Mouse (Mus musculus) stomach, embryonic 16.5 days (tissue): ENCODE measurements around the gene Fam171b. TPM values are rescaled to one million over a fixed set of nuclear protein-coding genes. Genes with fewer than 3 reads are reported as not detected.

Experiments
- ATAC-seq: fragments of 200-750 bp; cut with Nextera tagmentation; 2 replicates; pipeline ENCODE4 v1.8.0; 2017; ENCODE audit warnings: moderate number of reproducible peaks, moderate TSS enrichment; ENCODE audit not compliant: insufficient read depth, low FRiP score
- H3K27ac ChIP-seq: fragments of 300-500 bp; sonication (generic); 2 replicates; pipeline ENCODE4 v1.5.1; 2014; ENCODE audit warnings: low read length
- H3K27me3 ChIP-seq: fragments of 300-500 bp; sonication (generic); 2 replicates; pipeline ENCODE4 v1.6.1; 2014; ENCODE audit warnings: low read length, control low read depth, mixed read lengths; ENCODE audit not compliant: control insufficient read depth, insufficient read depth
- H3K36me3 ChIP-seq: fragments of 300-500 bp; sonication (generic); 2 replicates; pipeline ENCODE4 v1.6.1; 2014; ENCODE audit warnings: low read length; ENCODE audit not compliant: control insufficient read depth, insufficient read depth
- H3K4me1 ChIP-seq: fragments of 300-500 bp; sonication (generic); 2 replicates; pipeline ENCODE4 v1.6.1; 2014; ENCODE audit warnings: low read length, control low read depth, mixed read lengths; ENCODE audit not compliant: control insufficient read depth, insufficient read depth
- H3K4me2 ChIP-seq: fragments of 300-500 bp; sonication (generic); 2 replicates; pipeline ENCODE4 v1.6.1; 2014; ENCODE audit warnings: low read depth, low read length, mixed read lengths
- H3K4me3 ChIP-seq: fragments of 300-500 bp; sonication (generic); replicated peaks from 2 replicates; pipeline ENCODE4 v1.5.1; 2014; ENCODE audit warnings: mild to moderate bottlenecking, low read length
- H3K9ac ChIP-seq: fragments of 300-500 bp; sonication (generic); 2 replicates; pipeline ENCODE4 v1.6.1; 2014; ENCODE audit warnings: low read length
- H3K9me3 ChIP-seq: fragments of 300-500 bp; sonication (generic); replicated peaks from 2 replicates; pipeline ENCODE4 v1.6.1; 2016; ENCODE audit warnings: low read length, control low read depth; ENCODE audit not compliant: control insufficient read depth
- whole genome bisulfite sequencing: fragments of 180-500 bp; shearing (Covaris S2); extraction: QIAGEN DNeasy Blood & Tissue Kit; methylation state at CpG from one replicate; pipeline ENCODE4 v1.1.7; 2014; 5-methylcytosine and 5-hydroxymethylcytosine counted together
- polyA plus RNA-seq: library from polyadenylated mRNA; unstranded; fragments of >200 nt; fragmentation: Nextera tagmentation; extraction: Ambion mirVana; gene quantifications from 2 replicates; pipeline ENCODE4 v1.2.1, GENCODE M21; 2015

The Fam171b gene
- polyA plus RNA-seq, 1 experiment from 2014 or later = 13.0 TPM

GRCm38 (mm10) chr2:83797902-83798497, 14.4 kb upstream of the Fam171b start:
- Histone ChIP-seq H3K9me3 (no peaks in the 10 kb centered on the region), H3K4me1 (no peaks in the 10 kb centered on the region), H3K4me3 (no peak overlapping the region), H3K27me3 (no peaks in the 10 kb centered on the region), H3K4me2 (no peak overlapping the region), H3K9ac (no peak overlapping the region), H3K36me3 (peaks cover 22% of the 10 kb centered on the region), H3K27ac (no peak overlapping the region)
- WGBS = 83% methylated on average over 9 of the region's 9 CpGs
- ATAC-seq = no peak

- ATAC-seq = no peak
These were observed 947 bp downstream of the Fam171b start for GRCm38 (mm10) chr2:83813273-83813892.

GRCm38 (mm10) chr2:83814009-83814408, 1.6 kb downstream of the Fam171b start:
- no peaks in the 10 kb centered on the region for H3K9me3 ChIP-seq
- no peak overlapping the region for H3K27ac ChIP-seq
- no peak for ATAC-seq
- WGBS = 32% methylated on average over 6 of the region's 6 CpGs
- peak overlapping the region; percentile 95 for H3K4me2 ChIP-seq
- peaks cover 4% of the 10 kb centered on the region; the same call in 1 of the 2 replicates for H3K4me1 ChIP-seq
- peak overlapping the region; percentile 79 for H3K4me3 ChIP-seq
- H3K9ac ChIP-seq = 0 out of 2 replicates have a peak overlapping the region, but pooled peaks have one; percentile 0
- H3K27me3 ChIP-seq = no peaks in the 10 kb centered on the region; the same call in 1 of the 2 replicates
- H3K36me3 ChIP-seq = no peaks in the 10 kb centered on the region

More at GRCm38 (mm10) chr2:83813273-83813892, 947 bp downstream of the Fam171b start:
- Histone ChIP-seq H3K27me3 (no peaks in the 10 kb centered on the region; the same call in 1 of the 2 replicates), H3K9ac (peak overlapping the region; percentile 85; the same call in 1 of the 2 replicates), H3K4me2 (peak overlapping the region; percentile 95), H3K9me3 (no peaks in the 10 kb centered on the region), H3K36me3 (no peaks in the 10 kb centered on the region), H3K27ac (no peak overlapping the region), H3K4me1 (peaks cover 4% of the 10 kb centered on the region; the same call in 1 of the 2 replicates), H3K4me3 (peak overlapping the region; percentile 79)
- WGBS = 14% methylated on average over 10 of the region's 10 CpGs

GRCm38 (mm10) chr2:83816147-83816546, 3.7 kb downstream of the Fam171b start:
- H3K36me3 ChIP-seq = no peaks in the 10 kb centered on the region
- H3K4me3 ChIP-seq = no peak overlapping the region
- no peak for ATAC-seq
- H3K4me1 ChIP-seq = peaks cover 4% of the 10 kb centered on the region; the same call in 1 of the 2 replicates
- WGBS = 78% methylated on average over 6 of the region's 6 CpGs
- no peak overlapping the region for H3K27ac ChIP-seq
- no peak overlapping the region for H3K9ac ChIP-seq
- H3K4me2 ChIP-seq = no peak overlapping the region
- H3K27me3 ChIP-seq = no peaks in the 10 kb centered on the region; the same call in 1 of the 2 replicates
- H3K9me3 ChIP-seq = no peaks in the 10 kb centered on the region

GRCm38 (mm10) chr2:83825161-83825560, 12.7 kb downstream of the Fam171b start:
- Histone ChIP-seq H3K36me3 (no peaks in the 10 kb centered on the region), H3K9ac (no peak overlapping the region), H3K4me2 (no peak overlapping the region), H3K4me1 (no peaks in the 10 kb centered on the region), H3K27ac (no peak overlapping the region), H3K9me3 (no peaks in the 10 kb centered on the region), H3K27me3 (no peaks in the 10 kb centered on the region), H3K4me3 (no peak overlapping the region)
- 36% methylated on average over 5 of the region's 5 CpGs for WGBS
- no peak for ATAC-seq

GRCm38 (mm10) chr2:83828895-83829539, 16.6 kb downstream of the Fam171b start:
- H3K9me3 ChIP-seq = no peaks in the 10 kb centered on the region
- no peak for ATAC-seq
- H3K27ac ChIP-seq = no peak overlapping the region
- no peaks in the 10 kb centered on the region for H3K4me1 ChIP-seq
- no peak overlapping the region for H3K4me2 ChIP-seq
- WGBS = 66% methylated on average over 3 of the region's 3 CpGs
- no peaks in the 10 kb centered on the region for H3K36me3 ChIP-seq
- no peaks in the 10 kb centered on the region for H3K27me3 ChIP-seq
- no peak overlapping the region for H3K4me3 ChIP-seq
- H3K9ac ChIP-seq = no peak overlapping the region

- no peak for ATAC-seq
- WGBS = 58% methylated on average over 4 of the region's 4 CpGs
- no peak overlapping the region for H3K27ac ChIP-seq
- H3K27me3 ChIP-seq = no peaks in the 10 kb centered on the region
- no peaks in the 10 kb centered on the region for H3K9me3 ChIP-seq
- no peaks in the 10 kb centered on the region for H3K36me3 ChIP-seq
- no peak overlapping the region for H3K4me2 ChIP-seq
- no peak overlapping the region for H3K4me3 ChIP-seq
- H3K4me1 ChIP-seq = no peaks in the 10 kb centered on the region
- no peak overlapping the region for H3K9ac ChIP-seq
These were observed 20.5 kb downstream of the Fam171b start for GRCm38 (mm10) chr2:83832903-83833302.

- Histone ChIP-seq H3K27ac (no peak overlapping the region), H3K4me2 (no peak overlapping the region), H3K9me3 (no peaks in the 10 kb centered on the region), H3K36me3 (no peaks in the 10 kb centered on the region), H3K27me3 (no peaks in the 10 kb centered on the region), H3K4me3 (no peak overlapping the region), H3K4me1 (no peaks in the 10 kb centered on the region), H3K9ac (no peak overlapping the region)
- ATAC-seq = no peak
- 78% methylated on average over 10 of the region's 10 CpGs for WGBS
These were observed 23.1 kb downstream of the Fam171b start for GRCm38 (mm10) chr2:83835313-83836070.
